Mouse (Mus musculus) olfactory bulb, adult 2 months (tissue): Measurements from ENCODE around the gene Tpst2. TPM values are rescaled to one million over a fixed set of nuclear protein-coding genes. Genes with fewer than 3 reads are reported as not detected.
A peak's percentile ranks its signal among the peaks of the same experiment; 100 is the strongest.

Experiments used
- H3K27ac ChIP-seq: fragments of 200-500 bp; 2 replicates; pipeline ENCODE4 v1.5.1; 2012; ENCODE audit warnings: low read depth, low read length; ENCODE audit not compliant: insufficient read depth
- H3K4me1 ChIP-seq: fragments of 200-500 bp; 2 replicates; pipeline ENCODE4 v1.6.1; 2012; ENCODE audit warnings: low read length; ENCODE audit not compliant: control insufficient read depth, insufficient read depth
- H3K4me3 ChIP-seq: fragments of 200-500 bp; 2 replicates; pipeline ENCODE4 v1.5.1; 2012; ENCODE audit warnings: mild to moderate bottlenecking, low read depth, low read length, moderate library complexity; ENCODE audit not compliant: insufficient read depth
- CTCF ChIP-seq: fragments of 200-500 bp; IDR thresholded peaks from 2 replicates; pipeline ENCODE4 v1.5.1; 2012; ENCODE audit warnings: low read depth, mild to moderate bottlenecking, low read length, moderate library complexity; ENCODE audit not compliant: insufficient read depth
- POLR2A ChIP-seq: fragments of 200-500 bp; IDR thresholded peaks from 2 replicates; pipeline ENCODE4 v1.6.1; 2012; ENCODE audit warnings: mild to moderate bottlenecking, low read depth, low read length, moderate library complexity; ENCODE audit not compliant: insufficient read depth
- WGBS: fragments of 180-500 bp; shearing (Covaris S2); methylation state at CpG from one replicate; pipeline ENCODE4 v1.1.7; 2018; 5-methylcytosine and 5-hydroxymethylcytosine counted together
- polyA plus RNA-seq: library from polyadenylated mRNA; stranded (reverse); fragments of >200 nt; gene quantifications from 2 replicates; pipeline ENCODE4 v1.2.4, GENCODE M21; 2012; ENCODE audit warnings: low replicate concordance; ENCODE audit not compliant: missing spikeins, insufficient read depth, insufficient read length

Tpst2 gene
- polyA plus RNA-seq, 1 experiment: not detected

DNA sequence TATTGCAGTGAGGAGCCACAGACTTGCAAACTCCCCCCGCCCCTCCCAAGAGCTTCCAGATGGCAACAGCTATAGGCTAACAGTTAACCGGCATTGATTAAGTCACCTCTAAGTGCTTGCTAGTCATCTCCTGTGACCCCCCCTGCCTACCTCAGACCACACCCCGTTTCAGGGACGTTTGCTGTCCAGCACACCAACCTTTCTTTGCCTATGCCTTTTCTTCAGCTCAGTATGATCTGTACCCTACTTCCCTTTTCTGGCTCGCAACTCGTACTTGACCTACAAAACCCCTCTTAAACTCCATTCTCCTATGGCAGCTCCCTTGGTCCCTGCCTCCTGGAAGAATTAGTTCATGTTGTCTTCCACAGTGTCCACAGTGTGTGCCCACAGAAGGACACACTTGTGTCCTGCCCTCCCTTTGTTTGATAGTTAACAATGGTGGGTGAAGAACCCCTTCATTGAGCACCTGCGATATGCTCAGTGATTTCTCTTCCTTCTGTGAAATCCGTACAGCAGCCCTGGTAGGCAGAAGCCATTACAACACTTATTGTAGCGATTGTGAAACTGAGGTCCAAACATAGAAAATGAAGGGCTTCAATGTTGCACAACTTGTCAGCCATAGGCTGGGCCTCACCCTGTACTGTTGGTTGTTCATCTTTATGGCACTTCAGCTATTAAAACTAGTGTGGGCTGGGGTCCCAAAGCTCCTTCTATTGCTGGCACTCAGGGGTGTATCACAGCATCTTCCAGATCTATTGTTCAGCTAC, 10.3 kb upstream of the Tpst2 start:
- Histone ChIP-seq H3K4me3 (no peak overlapping the region), H3K4me1 (peaks cover 13% of the 10 kb centered on the region), H3K27ac (no peak overlapping the region)
- WGBS: 76% methylated on average over 9 of the region's 9 CpGs
- TF ChIP-seq POLR2A: no peak
- no peak for TF ChIP-seq CTCF

DNA sequence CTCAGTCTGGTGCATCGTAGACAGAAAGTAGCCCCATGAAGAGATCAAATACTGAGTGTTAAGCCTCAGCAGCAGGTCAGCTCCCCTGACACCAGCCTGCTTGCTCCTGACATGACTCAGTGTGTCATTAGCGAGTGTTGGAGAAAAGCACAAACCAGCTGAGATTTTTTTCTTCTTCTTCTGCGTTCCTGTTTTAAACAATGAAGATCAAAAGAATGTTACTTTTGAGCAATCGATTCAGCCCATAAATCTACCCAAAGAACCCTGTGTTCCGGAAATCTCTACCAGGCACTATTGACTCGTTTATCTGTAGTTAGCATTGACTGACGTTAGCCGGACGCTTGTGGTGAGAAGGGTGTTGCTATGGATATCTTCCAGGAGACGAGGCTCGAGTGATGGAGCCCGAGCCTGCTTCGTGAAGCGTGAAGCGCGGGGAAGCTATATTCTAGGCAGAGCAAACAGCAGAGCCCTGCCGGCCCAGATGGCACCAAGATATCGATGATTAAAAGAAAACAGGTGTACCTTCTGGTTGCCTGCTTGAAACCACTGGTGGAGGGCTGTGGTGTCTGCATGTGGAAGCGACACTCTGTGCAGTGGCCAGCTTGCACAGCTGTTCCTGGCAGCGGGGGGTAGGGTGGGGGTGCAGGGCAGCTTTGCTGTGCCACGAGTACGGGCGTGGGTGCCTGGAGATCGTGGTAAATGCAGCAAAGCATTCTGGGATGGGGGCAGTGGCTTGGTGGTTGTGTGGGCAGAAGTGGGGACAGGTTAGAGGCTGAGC, 5.5 kb upstream of the Tpst2 start:
- no peak for TF ChIP-seq CTCF
- no peak for TF ChIP-seq POLR2A
- H3K4me1 ChIP-seq: peaks cover 18% of the 10 kb centered on the region
- H3K27ac ChIP-seq: no peak overlapping the region
- 26% methylated on average over 24 of the region's 24 CpGs for WGBS
- H3K4me3 ChIP-seq: no peak overlapping the region

DNA sequence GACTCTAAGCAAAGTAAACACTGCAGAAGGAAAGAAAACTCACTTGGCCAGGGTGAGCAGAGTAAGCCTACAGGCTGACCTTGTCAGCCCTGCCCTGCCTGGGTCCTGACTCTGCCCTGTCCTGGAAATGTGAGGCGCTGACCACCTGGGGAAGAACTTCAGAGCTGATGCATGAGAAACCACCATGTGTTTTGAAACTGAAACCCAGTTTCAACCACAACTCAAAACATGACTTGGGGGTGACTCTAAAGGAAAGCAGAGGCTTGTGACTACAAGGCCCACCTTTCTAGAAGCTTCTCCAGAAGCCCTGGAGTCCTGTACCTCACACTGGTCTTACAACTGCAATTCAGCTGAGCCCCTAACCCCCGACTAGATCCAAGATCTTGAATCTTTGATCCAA, 3.6 kb upstream of the Tpst2 start:
- WGBS: 73% methylated on average over 2 of the region's 2 CpGs
- peaks cover 19% of the 10 kb centered on the region for H3K4me1 ChIP-seq
- no peak overlapping the region for H3K4me3 ChIP-seq
- H3K27ac ChIP-seq: no peak overlapping the region
- TF ChIP-seq POLR2A (no peak), CTCF (no peak)

DNA sequence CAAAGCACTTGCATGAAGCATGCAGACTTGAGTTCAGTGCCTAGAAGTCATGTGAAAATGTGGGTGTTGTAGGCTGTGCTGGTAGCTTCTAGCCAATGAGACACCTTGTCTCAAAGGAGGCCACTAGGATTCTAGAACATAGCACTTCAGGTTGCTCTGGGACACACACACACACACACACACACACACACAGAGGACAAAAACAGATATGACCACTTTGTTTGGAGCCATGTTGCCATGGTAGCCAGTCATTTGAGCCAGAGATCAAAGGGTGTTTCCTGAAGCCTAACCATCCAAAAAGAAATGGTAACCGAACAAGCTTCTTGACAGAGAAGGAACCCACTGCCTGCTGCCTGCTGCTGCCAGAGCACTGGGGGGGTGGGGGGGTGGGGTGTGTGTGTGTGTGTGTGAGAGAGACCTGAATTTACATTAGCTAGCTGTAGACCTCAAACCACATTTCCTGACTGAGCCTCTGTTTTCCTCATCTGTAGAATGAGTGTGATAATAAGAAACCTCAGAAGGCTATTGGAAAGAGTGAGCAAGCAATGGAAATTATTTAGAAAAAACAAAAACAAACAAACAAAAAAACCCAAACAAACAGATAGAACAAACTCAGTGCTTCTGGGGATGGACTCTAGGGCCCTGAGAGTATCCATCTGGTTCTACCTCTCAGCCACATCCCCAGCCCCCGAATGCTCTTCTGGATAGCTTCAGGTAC, 2.6 kb upstream of the Tpst2 start:
- no peak overlapping the region for H3K4me3 ChIP-seq
- TF ChIP-seq CTCF: no peak
- no peak for TF ChIP-seq POLR2A
- 81% methylated on average over 2 of the region's 2 CpGs for WGBS
- H3K4me1 ChIP-seq: peaks cover 28% of the 10 kb centered on the region
- no peak overlapping the region for H3K27ac ChIP-seq

DNA sequence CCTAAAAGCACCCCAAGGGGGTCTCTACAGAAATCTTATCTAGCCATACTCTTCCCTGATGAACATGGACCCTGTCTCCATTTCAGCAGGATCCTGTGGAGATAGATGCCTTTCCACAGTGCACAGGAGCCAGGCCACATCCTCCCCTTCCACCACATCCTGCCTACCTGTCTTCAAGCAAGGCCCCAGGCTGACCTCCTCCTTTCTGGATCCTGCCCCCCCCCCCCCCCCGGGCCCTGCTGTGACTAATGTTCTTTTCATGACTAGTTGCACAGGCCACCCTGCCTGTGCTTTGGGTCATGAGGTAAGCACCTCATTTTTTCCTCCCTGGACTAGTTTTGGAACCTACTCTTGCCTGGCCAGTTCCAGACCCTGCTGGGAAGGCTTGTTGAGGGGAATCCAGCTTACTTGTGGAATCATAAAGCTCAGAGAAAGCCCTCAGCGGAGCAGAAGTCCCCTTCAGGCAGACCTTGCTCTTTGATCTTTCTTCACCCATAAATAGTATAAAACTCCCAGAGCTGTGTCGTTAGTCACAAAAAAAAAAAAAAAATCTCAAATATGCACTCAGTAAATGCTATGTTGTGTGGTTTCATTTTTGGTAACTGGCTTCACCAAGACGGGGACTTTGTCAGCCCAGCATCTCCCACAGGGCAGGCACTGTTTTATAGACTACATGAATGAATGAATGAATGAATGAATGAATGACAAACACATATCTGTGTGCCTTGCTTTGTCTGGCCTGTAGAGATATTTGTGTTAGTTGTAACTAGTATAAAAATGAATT, 1.3 kb upstream of the Tpst2 start:
- 58% methylated on average over 4 of the region's 4 CpGs for WGBS
- peaks cover 36% of the 10 kb centered on the region for H3K4me1 ChIP-seq
- no peak overlapping the region for H3K4me3 ChIP-seq
- TF ChIP-seq POLR2A: no peak
- no peak for TF ChIP-seq CTCF
- H3K27ac ChIP-seq: no peak overlapping the region

DNA sequence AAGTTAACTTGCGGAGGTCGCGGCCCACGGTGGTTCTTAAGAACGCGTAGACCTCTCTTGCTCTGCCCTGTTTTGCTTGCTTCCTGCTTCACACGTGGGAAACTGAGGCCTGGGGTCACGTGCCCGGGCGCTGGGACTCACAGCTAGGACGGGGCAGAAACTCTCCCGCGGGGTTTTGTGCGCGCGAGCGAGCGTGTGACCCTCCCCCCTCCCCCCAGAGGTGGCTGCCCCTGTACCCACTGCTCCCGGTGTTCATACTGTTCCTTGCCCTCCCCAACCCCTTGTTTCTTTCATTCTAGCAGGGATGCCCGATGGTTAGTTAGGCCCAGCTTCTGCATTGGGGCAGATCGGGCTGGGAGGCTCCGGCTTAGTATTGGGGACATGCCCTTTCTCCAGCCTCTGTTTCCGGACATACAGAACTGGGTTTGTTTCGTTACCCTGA, 437 bp downstream of the Tpst2 start:
- under 1% methylated on average over 24 of the region's 24 CpGs for WGBS
- H3K4me1 ChIP-seq: peaks cover 35% of the 10 kb centered on the region
- H3K4me3 ChIP-seq: peak overlapping the region; percentile 93
- peak overlapping the region; percentile 37; the same call in 1 of the 2 replicates for H3K27ac ChIP-seq
- TF ChIP-seq POLR2A (no peak), CTCF (no peak)

DNA sequence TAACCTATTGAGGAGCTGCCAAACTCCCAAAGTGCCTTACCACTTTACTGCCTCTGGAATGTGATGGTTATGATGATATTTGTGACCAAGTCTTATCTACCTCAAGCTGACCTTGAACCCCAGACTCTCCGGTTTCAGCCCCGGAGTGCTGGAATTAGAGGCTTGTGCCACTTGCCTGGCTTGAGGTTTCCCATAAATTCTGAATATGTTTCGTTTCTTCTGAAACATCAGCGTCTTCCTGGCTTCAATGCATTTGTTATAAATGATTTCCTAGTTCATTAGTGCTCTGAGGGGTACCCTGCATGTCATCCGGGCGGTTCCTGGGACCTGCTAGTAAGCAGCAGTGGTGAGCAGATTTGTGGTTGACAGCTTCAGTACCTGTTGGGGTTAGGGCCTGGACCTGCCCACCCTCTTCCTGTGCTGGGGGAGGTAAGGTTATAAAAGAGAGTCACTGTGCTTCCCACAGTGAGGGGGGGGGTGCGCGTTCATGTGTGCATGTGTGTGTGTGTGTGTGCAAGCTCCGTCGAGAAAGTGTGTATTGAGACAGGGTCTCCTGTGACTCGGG, 1.5 kb downstream of the Tpst2 start:
- no peak overlapping the region for H3K27ac ChIP-seq
- no peak for TF ChIP-seq CTCF
- TF ChIP-seq POLR2A: no peak
- H3K4me1 ChIP-seq: peaks cover 39% of the 10 kb centered on the region
- no peak overlapping the region for H3K4me3 ChIP-seq
- 90% methylated on average over 11 of the region's 11 CpGs for WGBS

DNA sequence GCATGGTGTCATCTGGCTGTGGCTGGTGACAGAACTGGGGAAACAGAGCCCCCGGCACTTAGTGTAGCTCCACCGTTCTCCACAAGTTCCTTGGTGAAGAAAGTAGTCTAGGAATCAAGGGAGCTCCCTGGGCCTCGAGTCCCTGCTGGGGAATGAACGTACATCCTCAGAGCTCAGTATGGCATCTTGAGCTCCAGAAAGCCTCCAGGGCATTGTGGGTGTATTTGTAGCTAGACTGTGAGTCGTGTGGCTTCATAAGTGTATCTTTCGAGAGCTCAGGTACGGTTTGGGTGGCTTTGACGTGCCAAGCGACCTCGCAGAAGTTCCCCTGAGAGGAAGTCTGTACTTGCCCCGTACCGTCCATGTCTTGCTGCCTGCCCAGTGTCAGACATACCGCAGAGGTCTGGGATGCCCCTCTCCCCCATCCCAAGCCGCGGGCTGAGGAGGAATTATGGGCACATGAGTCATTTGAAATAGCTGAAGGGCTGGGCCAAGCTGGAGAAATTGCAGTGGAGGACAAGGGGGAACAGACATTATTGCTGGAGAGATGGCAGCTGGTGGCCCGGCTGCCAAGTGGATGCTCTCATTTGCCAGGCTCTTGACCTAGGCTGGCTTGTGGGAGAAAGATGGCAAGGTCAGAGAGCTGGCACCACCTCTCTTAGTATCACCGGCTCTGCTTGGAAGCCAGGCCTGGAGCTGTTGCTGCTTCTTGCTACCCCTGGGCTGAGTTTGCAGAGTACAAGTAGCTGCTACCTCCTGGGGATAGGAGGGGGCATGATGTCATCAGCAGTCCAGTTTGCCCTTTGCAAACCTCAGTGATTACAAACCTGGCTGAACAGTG, 2.9 kb downstream of the Tpst2 start:
- 63% methylated on average over 17 of the region's 17 CpGs for WGBS

More for the DNA sequence above, 2.9 kb downstream of the Tpst2 start:
- Histone ChIP-seq H3K4me3 (no peak overlapping the region), H3K4me1 (peaks cover 50% of the 10 kb centered on the region), H3K27ac (peak overlapping the region; percentile 60)
- no peak for TF ChIP-seq CTCF
- TF ChIP-seq POLR2A: no peak
